Mouse (Mus musculus) stomach, postnatal 0 days (tissue): ENCODE data around the gene Chtf18.

Source experiments
- CTCF ChIP-seq: IDR thresholded peaks from 2 replicates; pipeline ENCODE4 v1.5.1; 2016; ENCODE audit warnings: antibody characterized with exemption, low read depth, mild to moderate bottlenecking, moderate library complexity
- EP300 ChIP-seq: optimal IDR thresholded peaks from 2 replicates; pipeline ENCODE3; 2016; ENCODE audit warnings: antibody characterized with exemption

DNA sequence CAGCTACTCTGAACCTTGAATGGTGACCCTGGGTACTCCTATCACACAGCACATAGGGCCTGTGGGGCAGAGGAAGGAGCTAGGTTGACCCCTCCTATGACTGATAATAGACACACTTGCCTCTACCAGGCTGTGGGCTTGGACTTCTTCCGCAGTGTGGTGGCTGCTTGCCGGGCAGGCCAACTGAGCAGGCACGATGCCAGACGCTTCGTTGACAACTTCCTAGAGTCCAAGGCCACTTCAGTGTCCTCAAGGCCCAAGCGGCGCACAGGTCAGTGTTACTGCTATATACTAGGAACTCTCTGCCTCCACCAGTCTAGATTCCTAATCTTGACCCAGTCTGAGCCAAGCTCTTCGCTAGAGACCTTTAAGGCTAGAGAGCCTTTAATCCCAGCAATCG, 16.6 kb upstream of the Chtf18 start:
- no peak for TF ChIP-seq CTCF
- TF ChIP-seq EP300, result no peak
